Mouse (Mus musculus) midbrain, embryonic 14.5 days (tissue): ENCODE results near the gene Elp1. TPM values are rescaled to one million over a fixed set of nuclear protein-coding genes. Genes with fewer than 3 reads are reported as not detected.

Source experiments
- ATAC-seq: fragments of 200-750 bp; cut with Nextera tagmentation; 2 replicates; pipeline ENCODE4 v1.8.0; 2017; ENCODE audit warnings: moderate number of reproducible peaks, moderate library complexity; ENCODE audit not compliant: low FRiP score, low TSS enrichment
- DNase-seq: peaks from one replicate; pipeline ENCODE4 v3.0.0-alpha.2; 2015
- H3K27ac ChIP-seq: fragments of 300-500 bp; sonication (generic); replicated peaks from 2 replicates; pipeline ENCODE4 v1.5.1; 2014; ENCODE audit warnings: mild to moderate bottlenecking, low read depth, low read length, moderate library complexity
- H3K27me3 ChIP-seq: fragments of 300-500 bp; sonication (generic); 2 replicates; pipeline ENCODE4 v1.6.1; 2014; ENCODE audit warnings: low read length, control low read depth, mixed read lengths; ENCODE audit not compliant: control insufficient read depth, insufficient read depth
- H3K36me3 ChIP-seq: fragments of 300-500 bp; sonication (generic); 2 replicates; pipeline ENCODE4 v1.6.1; 2014; ENCODE audit warnings: low read length, control low read depth; ENCODE audit not compliant: control insufficient read depth, insufficient read depth
- H3K4me1 ChIP-seq: fragments of 300-500 bp; sonication (generic); 2 replicates; pipeline ENCODE4 v1.6.1; 2014; ENCODE audit warnings: mild to moderate bottlenecking, antibody characterized with exemption, low read length, control low read depth; ENCODE audit not compliant: control insufficient read depth, insufficient read depth
- H3K4me2 ChIP-seq: fragments of 300-500 bp; sonication (generic); 2 replicates; pipeline ENCODE4 v1.6.1; 2014; ENCODE audit warnings: mild to moderate bottlenecking, low read length, moderate library complexity
- H3K4me3 ChIP-seq: fragments of 300-500 bp; sonication (generic); replicated peaks from 2 replicates; pipeline ENCODE4 v1.5.1; 2014; ENCODE audit warnings: low read depth, low read length
- H3K9ac ChIP-seq: fragments of 300-500 bp; sonication (generic); replicated peaks from 2 replicates; pipeline ENCODE4 v1.6.1; 2014; ENCODE audit warnings: mild to moderate bottlenecking, low read length, moderate library complexity
- H3K9me3 ChIP-seq: fragments of 300-500 bp; sonication (generic); 2 replicates; pipeline ENCODE4 v1.6.1; 2016; ENCODE audit warnings: low read length, control low read depth, mixed read lengths; ENCODE audit not compliant: control insufficient read depth
- WGBS: fragments of 180-500 bp; shearing (Covaris S2); extraction: QIAGEN DNeasy Blood & Tissue Kit; methylation state at CpG from one replicate; pipeline ENCODE4 v1.1.7; 2014; 5-methylcytosine and 5-hydroxymethylcytosine counted together
- polyA plus RNA-seq: library from polyadenylated mRNA; unstranded; fragments of >200 nt; fragmentation: Nextera tagmentation; extraction: Ambion mirVana; gene quantifications from 2 replicates; pipeline ENCODE4 v1.2.1, GENCODE M21; 2014

Gene Elp1
- polyA plus RNA-seq, 1 experiment from 2014 or later, result 90.2 TPM

DNA sequence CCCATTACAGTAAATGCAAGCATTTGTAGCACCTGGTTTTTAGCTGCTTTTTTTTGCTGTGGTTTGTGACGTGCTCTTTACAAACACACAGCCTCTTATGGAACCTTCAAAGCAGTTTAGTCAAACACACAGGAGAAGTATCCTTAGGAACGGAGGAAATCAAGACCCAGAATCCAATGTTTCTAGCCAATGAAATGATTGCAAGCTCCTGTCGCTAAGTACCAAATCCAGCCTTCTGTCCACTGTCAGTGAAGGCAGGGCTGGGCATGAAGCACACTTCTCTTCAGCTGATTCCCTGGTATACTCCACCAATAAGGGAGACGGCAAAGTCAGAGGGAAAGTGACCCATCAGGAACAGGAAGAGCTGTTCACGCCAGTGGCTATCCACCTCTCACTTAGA, 46.1 kb downstream of the Elp1 start:
- 95% methylated on average over 5 of the region's 5 CpGs for WGBS
- H3K4me2 ChIP-seq, result no peak overlapping the region
- no peak overlapping the region for H3K9ac ChIP-seq
- no peak overlapping the region for H3K4me3 ChIP-seq
- H3K4me1 ChIP-seq, result no peaks in the 10 kb centered on the region
- DNase-seq (no peak), ATAC-seq (no peak)
- no peaks in the 10 kb centered on the region for H3K27me3 ChIP-seq
- no peak overlapping the region for H3K27ac ChIP-seq
- peaks cover 94% of the 10 kb centered on the region for H3K36me3 ChIP-seq
- no peaks in the 10 kb centered on the region for H3K9me3 ChIP-seq

DNA sequence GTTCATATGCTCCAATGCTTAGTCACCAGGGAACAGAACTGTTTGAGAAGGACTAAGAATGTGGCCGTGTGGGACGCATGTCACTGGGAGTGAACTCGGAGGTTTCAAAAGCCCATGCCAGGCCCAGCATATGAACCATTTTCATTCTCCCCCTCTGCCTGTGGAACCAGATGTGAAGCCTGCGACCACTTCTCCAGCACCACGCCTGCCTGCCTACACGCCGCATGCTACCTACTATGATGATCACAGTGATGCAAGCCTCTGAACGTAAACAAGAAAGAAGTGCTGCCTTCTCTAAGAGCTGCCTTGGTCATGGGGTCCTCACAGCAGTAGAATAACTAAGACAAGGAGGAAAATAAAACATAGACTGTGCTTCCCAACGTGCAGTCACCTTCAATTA, 54.7 kb downstream of the Elp1 start:
- DNase-seq, result no peak
- no peak for ATAC-seq
- Histone ChIP-seq H3K36me3 (peaks cover 52% of the 10 kb centered on the region), H3K27me3 (no peaks in the 10 kb centered on the region), H3K9me3 (no peaks in the 10 kb centered on the region), H3K27ac (no peak overlapping the region), H3K9ac (no peak overlapping the region), H3K4me3 (no peak overlapping the region), H3K4me2 (no peak overlapping the region), H3K4me1 (no peaks in the 10 kb centered on the region)
- 98% methylated on average over 9 of the region's 9 CpGs for WGBS

GRCm38 (mm10) chr4:56746345-56746744, 55.8 kb downstream of the Elp1 start:
- no peak for DNase-seq
- Histone ChIP-seq H3K4me1 (no peaks in the 10 kb centered on the region), H3K9me3 (no peaks in the 10 kb centered on the region), H3K36me3 (peaks cover 43% of the 10 kb centered on the region), H3K27me3 (no peaks in the 10 kb centered on the region), H3K4me2 (no peak overlapping the region), H3K27ac (no peak overlapping the region), H3K9ac (no peak overlapping the region), H3K4me3 (no peak overlapping the region)
- WGBS, result 98% methylated on average over 2 of the region's 2 CpGs
- no peak for ATAC-seq

- H3K9me3 ChIP-seq, result no peaks in the 10 kb centered on the region
- WGBS, result 96% methylated on average over 21 of the region's 21 CpGs
These were observed 58.6 kb downstream of the Elp1 start, which contains the start of gene Actl7a for GRCm38 (mm10) chr4:56743363-56744195. Gene Actl7a, plus strand, starts transcription at chr4:56743413.

DNA sequence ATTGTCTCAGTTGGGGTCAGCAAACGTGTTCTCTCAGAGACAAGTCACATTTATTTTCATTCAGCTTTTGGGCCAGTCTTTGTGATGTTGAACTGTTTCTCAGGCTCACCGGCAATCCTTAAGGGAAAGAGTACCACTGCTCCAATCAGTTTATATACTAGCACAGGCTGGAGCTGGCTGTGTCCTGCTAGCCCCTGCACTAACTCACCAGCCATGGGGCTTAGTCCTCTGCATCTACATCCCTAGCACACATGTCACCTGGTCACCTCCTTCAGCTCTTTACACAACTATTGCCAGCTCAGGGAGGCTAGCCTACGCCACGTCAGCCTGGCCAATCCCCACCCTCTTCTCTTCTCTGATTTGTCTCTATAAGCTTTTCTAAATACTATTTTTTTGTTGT, 59.4 kb downstream of the Elp1 start:
- Histone ChIP-seq H3K36me3 (peaks cover 26% of the 10 kb centered on the region), H3K27ac (no peak overlapping the region), H3K4me3 (no peak overlapping the region), H3K4me2 (no peak overlapping the region), H3K9ac (no peak overlapping the region), H3K4me1 (no peaks in the 10 kb centered on the region), H3K9me3 (no peaks in the 10 kb centered on the region), H3K27me3 (no peaks in the 10 kb centered on the region)
- ATAC-seq (no peak), DNase-seq (no peak)
- WGBS, result 88% methylated on average over 4 of the region's 4 CpGs

More at GRCm38 (mm10) chr4:56743363-56744195, 58.6 kb downstream of the Elp1 start, which contains the start of gene Actl7a:
- no peak for DNase-seq
- H3K36me3 ChIP-seq, result peaks cover 26% of the 10 kb centered on the region
- H3K4me2 ChIP-seq, result no peak within 1 kb of the TSS
- no peak for ATAC-seq
- no peaks in the 10 kb centered on the region for H3K27me3 ChIP-seq
- no peak within 1 kb of the TSS for H3K9ac ChIP-seq
- no peak within 1 kb of the TSS for H3K27ac ChIP-seq
- H3K4me1 ChIP-seq, result no peaks in the 10 kb centered on the region
- H3K4me3 ChIP-seq, result no peak within 1 kb of the TSS

DNA sequence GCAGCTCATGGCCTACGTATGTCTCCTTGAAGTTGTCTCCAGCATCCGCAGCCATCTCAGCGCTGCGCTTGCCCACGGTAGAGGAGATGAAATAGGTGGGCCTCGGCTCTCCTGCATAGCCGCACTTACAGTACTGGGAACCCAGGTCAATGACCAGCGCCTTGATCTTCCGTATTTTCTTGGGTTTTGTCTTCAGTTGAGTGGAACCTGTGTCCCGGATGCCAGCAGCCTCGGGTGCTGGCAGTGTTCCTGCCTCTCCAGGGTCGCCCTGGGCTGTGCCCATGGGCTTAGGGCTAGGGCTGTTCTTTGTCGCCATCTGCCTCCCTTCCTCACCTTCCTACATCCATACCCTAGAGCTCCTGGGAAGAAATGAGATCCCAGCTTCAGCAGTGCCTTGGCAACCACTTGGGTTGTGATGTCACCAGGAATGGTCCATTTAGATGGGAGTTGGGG, 61.1 kb downstream of the Elp1 start, which contains the start of gene Actl7b:
TSS of gene Actl7b (minus strand) at position 403 of the 453 bp plus-strand sequence.
- Histone ChIP-seq H3K4me2 (no peak within 1 kb of the TSS), H3K4me3 (no peak within 1 kb of the TSS), H3K27me3 (no peaks in the 10 kb centered on the region), H3K9me3 (no peaks in the 10 kb centered on the region), H3K4me1 (no peaks in the 10 kb centered on the region), H3K27ac (no peak within 1 kb of the TSS), H3K9ac (no peak within 1 kb of the TSS), H3K36me3 (peaks cover 16% of the 10 kb centered on the region; the same call in 1 of the 2 replicates)
- ATAC-seq (no peak), DNase-seq (no peak)
- WGBS, result 94% methylated on average over 13 of the region's 13 CpGs

GRCm38 (mm10) chr4:56740611-56741010, 61.5 kb downstream of the Elp1 start:
- Histone ChIP-seq H3K4me2 (no peak overlapping the region), H3K4me1 (no peaks in the 10 kb centered on the region), H3K9me3 (no peaks in the 10 kb centered on the region), H3K36me3 (peaks cover 13% of the 10 kb centered on the region; the same call in 1 of the 2 replicates), H3K4me3 (no peak overlapping the region), H3K27ac (no peak overlapping the region), H3K27me3 (no peaks in the 10 kb centered on the region), H3K9ac (no peak overlapping the region)
- WGBS, result 94% methylated on average over 20 of the region's 20 CpGs
- DNase-seq (no peak), ATAC-seq (no peak)

- ATAC-seq (no peak), DNase-seq (no peak)
- Histone ChIP-seq H3K9me3 (no peaks in the 10 kb centered on the region), H3K9ac (no peak within 1 kb of the TSS), H3K36me3 (peaks cover 8% of the 10 kb centered on the region; the same call in 1 of the 2 replicates), H3K4me2 (no peak within 1 kb of the TSS), H3K27me3 (no peaks in the 10 kb centered on the region), H3K27ac (no peak within 1 kb of the TSS), H3K4me3 (no peak within 1 kb of the TSS), H3K4me1 (no peaks in the 10 kb centered on the region)
- 91% methylated on average over 18 of the region's 18 CpGs for WGBS
These were observed 62.1 kb downstream of the Elp1 start, which contains the start of gene Gm26657 for GRCm38 (mm10) chr4:56740020-56740485. Gene Gm26657, plus strand, starts transcription at chr4:56740070.
